Mouse (Mus musculus) natural killer cell, adult 2 months (primary cell): ENCODE results near the gene Hmbs.
"Not testable (repeated sequence)": the region's sequence is repeated elsewhere in the genome, so short reads cannot be mapped to it uniquely, and the experiment has no call there.

Experiments used
- DNase-seq, 2 experiments: peaks; one replicate each; pipeline ENCODE4 v3.0.0; 2022; ENCODE audit warnings: low spot score in 2 of 2

The Hmbs gene

GRCm38 (mm10) chr9:44345570-44346433 is 1.8 kb upstream of the Hmbs start:
- DNase-seq = no peak

GRCm38 (mm10) chr9:44343290-44343689 is 738 bp downstream of the Hmbs start:
- no peak for DNase-seq

- no peak for DNase-seq
These were observed 1.4 kb downstream of the Hmbs start for GRCm38 (mm10) chr9:44342605-44343004.

DNA sequence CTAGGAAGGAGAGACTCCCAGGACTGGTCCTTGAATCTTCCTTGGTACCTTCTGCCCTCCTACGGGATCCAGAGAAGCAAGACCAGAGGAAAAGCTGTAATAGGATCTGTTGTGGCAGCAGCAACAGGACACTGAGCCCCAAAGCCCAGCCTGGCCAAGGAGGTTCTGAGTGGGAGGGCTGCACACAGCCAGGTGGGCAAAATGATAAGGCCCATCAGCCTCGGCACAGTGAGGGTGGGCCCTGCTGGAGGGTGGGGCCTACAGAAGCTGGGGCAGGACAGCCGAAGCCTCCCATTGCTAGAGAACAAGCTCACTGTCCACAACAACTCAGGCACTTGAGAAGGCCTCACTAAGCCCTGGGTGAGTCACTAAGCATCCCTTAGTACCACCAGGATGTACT is 1.9 kb downstream of the Hmbs start:
- no peak for DNase-seq

- no peak for DNase-seq
These were observed 2.5 kb downstream of the Hmbs start for GRCm38 (mm10) chr9:44341487-44341886.

GRCm38 (mm10) chr9:44338574-44338973 is 5.5 kb downstream of the Hmbs start:
- DNase-seq = no peak

- no peak for DNase-seq
These were observed 6.4 kb downstream of the Hmbs start for GRCm38 (mm10) chr9:44337436-44338169.

DNA sequence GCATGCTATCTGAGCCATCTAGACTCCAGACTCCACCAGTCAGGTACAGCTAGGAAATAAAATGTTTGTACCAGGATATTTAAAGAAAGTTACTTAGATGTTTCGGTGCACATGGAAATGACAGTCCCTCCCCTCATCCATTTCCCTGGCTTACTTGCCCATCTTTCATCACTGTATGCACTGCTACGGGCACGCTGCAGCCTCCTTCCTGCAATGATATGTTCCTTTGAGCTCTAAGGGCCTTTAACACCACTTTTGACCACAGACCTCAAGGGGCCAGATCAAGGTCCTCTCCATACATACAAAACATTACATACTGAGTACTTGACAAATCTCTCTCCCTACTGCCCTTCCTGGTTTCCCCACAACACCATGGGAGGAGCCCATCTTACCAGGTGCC is 7.1 kb downstream of the Hmbs start:
- no peak for DNase-seq

- DNase-seq = not testable (repeated sequence)
These were observed 7.5 kb downstream of the Hmbs start for GRCm38 (mm10) chr9:44336513-44336912.

DNA sequence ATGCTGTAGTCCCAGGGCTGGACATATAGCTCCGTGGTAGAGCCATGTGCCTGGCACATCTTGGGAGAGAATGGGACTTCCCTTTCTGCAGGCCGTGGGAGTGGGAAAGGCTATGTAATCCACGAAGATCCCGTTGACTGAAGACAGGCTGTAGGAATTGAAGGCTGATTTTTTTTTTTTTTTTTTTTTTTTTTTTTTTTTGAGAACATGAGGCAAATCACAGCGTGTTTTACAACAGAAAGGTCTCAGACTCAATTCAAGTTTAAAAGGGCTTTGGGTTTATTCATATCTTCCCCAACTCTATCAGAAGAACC is 8.0 kb downstream of the Hmbs start:
- no peak for DNase-seq

DNA sequence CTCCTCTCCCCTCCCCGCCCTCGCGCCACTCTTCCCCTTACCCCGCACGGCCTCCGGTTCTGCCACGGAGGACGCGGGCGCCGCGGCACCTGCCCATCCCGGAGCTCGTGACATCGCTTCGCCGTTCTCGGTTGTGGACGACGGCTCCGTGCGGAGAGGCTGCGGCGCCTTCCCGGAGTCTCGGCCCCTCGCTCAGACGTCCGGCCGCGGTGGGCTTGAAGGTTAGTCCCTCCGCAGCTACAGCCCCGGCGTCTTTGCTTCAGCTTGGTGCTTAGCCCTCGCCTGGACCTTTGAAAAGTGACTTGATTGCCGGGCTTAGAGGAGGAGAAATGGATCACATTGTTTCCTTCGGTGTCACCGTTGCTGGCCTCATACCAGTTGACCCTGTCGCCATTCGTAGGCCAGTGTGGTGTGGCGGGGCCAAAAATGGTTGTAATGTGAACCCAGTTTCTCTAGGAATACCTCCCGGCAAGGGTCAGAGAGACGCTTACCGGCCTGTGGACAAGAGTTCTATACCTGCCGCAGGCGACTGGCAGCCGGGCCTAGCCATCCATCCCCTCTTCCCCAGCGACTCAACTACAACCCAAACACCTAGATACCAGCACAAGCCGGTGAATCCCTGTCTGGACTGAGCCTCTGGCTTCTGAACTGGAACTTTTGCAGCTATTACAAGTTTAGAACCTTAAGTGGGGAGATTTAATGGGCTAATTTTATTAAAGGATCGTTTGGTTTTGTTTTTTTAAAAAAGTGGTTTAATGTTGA is 8.5 kb downstream of the Hmbs start:
- peak in 1 of 2 experiments; percentile 11 for DNase-seq

DNA sequence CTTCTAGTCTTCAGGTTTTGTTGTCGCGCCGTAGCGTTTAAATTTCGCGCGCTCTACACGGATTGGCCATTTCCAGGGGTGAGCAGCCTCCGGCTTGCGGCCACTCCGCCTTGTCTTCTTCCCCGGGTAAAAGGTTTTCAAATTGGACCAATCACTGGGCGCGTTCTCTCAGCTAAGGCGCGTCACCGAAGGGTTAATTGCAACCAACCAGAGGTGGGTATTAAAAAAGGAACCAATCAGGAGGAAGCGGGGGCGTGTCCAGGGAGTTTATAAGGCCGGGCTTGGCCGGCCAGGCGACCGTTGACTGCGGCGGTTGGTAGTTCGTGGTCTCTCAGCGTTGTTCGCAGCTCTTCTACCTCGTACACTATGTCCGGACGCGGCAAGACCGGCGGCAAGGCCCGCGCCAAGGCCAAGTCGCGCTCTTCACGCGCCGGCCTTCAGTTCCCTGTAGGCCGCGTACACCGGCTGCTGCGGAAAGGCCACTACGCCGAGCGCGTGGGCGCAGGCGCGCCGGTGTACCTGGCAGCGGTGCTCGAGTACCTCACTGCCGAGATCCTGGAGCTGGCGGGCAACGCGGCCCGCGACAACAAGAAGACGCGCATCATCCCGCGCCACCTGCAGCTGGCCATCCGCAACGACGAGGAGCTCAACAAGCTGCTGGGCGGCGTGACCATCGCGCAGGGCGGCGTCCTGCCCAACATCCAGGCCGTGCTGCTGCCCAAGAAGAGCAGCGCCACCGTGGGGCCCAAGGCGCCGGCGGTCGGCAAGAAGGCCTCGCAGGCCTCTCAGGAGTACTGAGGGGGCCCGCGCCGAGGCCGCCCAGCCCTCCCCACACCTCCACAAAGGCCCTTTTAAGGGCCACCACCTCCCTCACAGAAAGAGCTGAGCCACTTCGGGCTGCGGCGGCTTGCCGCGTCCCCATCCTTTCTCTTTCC is 9.4 kb downstream of the Hmbs start, which contains the start of gene H2afx:
TSS of gene H2afx (plus strand) at position 299 of the 935 bp plus-strand sequence.
- DNase-seq = peak; percentile 98 to 99

- DNase-seq = no peak
These were observed 10.9 kb downstream of the Hmbs start for GRCm38 (mm10) chr9:44332918-44333638.

GRCm38 (mm10) chr9:44330736-44331135 is 13.3 kb downstream of the Hmbs start:
- DNase-seq = no peak

DNA sequence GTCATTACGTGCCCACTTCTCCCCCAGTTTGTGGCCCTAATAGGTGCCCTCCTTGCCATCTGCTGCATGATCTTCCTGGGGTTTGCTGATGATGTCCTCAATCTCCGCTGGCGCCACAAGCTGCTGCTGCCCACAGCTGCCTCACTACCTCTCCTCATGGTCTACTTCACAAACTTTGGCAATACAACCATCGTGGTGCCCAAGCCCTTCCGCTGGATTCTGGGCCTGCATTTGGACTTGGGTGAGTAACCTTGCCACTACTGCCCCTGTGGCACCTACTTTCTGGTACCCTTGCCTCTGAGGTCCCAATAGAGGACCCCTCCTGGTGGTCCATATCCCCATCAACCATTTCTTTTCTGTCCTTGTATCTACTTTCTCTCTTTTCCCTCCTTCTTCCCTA is 16.1 kb downstream of the Hmbs start:
- DNase-seq = no peak

- DNase-seq = no peak
These were observed 16.8 kb downstream of the Hmbs start for GRCm38 (mm10) chr9:44327064-44327711.

DNA sequence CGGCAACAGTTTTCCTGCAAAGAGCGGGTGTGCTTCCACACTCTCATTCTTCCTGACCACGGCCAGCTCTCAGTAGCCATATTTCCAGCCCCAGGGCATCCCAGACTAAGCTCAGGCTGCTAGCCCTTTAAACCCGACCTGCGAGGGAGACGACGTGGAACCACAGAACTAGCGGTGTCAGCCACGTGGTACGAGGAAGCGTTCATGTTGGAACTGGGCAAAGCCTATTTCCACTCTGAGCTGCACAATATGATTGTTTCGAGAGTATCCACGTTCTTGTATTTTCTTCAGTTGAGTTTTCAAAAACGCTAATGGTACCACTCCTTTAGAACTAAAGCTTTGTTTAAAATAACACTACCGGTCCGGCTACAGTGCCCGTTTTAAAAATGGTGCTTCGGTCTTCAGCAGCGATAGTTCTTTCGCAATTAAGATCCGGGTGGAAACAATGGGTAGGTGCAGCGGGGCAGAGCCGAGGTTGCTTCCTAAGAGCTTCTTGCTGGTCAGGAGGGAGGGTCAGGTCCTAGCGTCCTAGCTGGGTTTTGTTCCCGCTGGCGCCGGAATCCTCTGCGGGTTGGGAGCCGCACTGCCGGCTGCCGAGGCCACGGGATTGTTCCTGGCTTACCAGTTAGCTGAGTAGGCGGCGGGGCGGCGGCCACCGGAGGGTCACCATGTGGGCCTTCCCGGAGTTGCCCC is 17.5 kb downstream of the Hmbs start:
- peak; percentile 72 to 79 for DNase-seq

DNA sequence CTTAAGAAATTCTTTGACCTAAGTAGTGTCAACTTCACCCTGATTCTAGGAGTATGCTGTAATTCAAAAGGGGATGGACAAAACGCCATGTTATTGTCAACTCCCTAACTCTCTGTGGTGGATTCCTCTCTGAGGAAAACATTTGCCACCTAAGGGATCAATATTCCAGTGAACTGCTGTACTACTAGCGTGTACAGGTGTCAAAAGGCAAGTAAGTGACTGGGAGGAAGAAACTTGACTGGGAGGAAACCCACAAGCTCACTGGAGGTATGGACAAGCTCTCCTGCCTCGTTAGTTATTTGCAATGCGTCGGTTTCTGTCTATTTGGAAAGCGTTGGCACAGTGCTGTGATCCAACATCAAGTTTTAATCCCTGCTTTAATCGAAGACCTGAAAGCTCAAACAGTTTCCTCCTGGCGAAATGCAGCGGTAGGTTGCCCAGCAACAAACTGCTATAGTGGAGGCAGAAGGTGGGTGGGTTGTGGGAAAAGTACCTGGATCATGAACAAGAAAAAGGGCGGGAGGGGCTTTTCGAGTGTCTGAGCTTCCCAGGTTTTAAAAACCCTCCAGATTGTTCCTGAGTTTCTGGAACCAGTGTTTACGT is 18.2 kb downstream of the Hmbs start, which contains the start of gene Dpagt1:
TSS of gene Dpagt1 (plus strand) at position 252 of the 603 bp plus-strand sequence.
- no peak for DNase-seq
